Mouse (Mus musculus): Measurements from ENCODE around the gene Slc27a1.

The Slc27a1 gene

DNA sequence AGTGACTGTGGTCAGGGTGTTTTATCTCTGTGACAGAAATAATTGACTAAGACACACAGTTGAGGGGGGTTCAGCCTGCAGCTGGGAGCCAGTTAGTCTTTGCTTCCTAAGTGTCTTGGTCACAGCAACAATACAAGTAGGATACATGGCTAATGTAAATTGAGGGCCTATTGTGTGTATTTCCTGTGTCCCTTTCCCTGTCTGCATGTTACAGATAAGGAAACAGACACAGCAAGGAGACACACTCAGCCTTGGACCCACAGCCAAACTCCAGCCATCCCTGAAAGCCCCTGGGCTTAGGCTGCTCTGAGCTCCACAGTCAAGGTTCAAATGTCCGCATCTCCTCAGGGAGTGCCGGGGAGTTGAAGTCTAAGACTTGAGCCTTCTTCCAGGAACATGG, 14.0 kb upstream of the Slc27a1 start:
- WGBS = 89% methylated on average over 2 of the region's 2 CpGs

DNA sequence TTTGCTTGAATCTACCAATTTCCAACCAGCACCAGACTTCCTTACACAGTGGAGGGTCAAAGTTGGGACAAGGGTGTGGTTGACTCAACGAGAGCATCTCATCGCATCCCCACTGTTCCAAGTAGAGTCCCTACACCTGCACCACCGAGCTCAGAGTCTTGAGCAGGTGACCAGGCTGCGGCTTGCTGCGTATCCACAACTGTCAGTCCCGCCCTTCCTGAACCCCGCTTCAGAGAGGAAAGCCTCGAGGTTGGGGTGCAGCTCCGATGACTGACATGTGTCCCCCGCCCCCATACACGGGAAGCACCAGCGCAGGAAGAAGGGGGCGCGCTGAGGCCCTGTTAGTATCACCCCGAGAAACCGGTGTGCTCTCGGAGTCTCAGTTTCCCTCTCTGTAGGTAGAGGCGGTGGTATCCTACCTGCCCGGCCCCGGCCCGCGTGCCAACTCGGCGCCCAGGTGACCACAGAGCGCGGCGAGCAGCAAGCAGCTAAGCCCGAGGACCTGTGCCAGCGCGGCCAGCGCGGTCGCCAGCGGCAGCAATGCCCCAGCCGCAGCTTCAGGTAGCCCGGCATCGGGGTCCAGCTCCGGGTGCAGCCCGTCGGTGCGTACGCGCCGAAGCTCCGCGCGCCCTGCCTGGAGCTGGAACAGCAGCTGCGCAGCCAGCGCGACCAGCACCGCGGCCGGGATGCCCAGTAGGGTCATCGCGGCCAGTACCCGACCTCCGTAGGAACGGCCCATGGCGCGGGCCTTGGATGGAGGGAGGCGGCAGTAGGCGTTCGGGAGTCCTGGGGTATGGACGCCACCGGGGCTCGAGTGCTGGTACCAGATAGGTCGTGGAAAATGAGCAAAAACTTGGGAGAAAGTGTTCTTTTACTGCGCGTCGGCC, 10.4 kb upstream of the Slc27a1 start, which contains the start of gene Tmem221:
Gene Tmem221, minus strand, starts transcription at position 801 of the 887 bp plus-strand sequence.
- WGBS = 6% methylated on average over 70 of the region's 70 CpGs

- 8% methylated on average over 24 of the region's 24 CpGs for WGBS
Observed at GRCm38 (mm10) chr8:71558958-71559690, 9.6 kb upstream of the Slc27a1 start.

DNA sequence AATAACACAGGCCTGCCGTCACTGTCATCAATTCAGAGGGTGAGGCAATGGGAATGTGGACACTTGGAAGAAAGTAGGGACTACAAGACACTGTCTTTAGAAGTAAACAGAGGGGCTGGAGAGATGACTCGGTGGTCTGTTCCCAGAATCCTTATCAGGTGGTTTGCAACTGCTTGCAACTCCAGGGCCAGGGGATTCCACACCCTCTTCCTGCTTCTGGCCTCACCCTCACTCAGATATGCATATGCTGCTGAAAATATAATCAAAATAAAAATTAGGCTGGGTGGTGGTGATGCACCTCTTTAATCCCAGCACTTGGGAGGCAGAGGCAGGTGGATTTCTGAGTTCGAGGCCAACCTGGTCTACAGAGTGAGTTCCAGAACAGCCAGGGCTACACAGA, 8.6 kb upstream of the Slc27a1 start:
- WGBS = 89% methylated on average over 3 of the region's 3 CpGs

- WGBS = 86% methylated on average over 5 of the region's 5 CpGs
Observed at GRCm38 (mm10) chr8:71560765-71561164, 7.9 kb upstream of the Slc27a1 start.

GRCm38 (mm10) chr8:71561401-71561800, 7.3 kb upstream of the Slc27a1 start:
- WGBS = 15% methylated on average over 15 of the region's 15 CpGs

DNA sequence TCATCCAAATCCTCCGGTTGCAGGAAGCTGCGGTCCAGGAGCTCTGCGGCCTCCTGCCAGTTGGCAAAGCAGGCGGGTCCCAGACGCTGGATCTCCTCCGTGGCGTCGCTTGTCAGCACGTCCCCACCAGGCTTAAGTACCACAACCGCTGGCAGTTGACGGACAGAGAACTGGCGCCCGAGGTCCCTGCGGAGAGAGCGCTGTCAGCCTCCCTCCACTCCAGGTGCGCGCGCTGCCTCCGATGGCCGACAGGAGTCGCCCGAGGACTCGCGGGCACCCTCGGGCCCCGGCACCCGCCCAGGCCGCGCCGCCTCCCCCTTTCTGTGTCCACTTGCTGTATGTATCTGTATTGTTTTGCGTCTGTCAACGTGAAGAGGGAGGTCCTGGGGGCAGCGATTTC, 5.9 kb upstream of the Slc27a1 start:
- 1% methylated on average over 33 of the region's 33 CpGs for WGBS

DNA sequence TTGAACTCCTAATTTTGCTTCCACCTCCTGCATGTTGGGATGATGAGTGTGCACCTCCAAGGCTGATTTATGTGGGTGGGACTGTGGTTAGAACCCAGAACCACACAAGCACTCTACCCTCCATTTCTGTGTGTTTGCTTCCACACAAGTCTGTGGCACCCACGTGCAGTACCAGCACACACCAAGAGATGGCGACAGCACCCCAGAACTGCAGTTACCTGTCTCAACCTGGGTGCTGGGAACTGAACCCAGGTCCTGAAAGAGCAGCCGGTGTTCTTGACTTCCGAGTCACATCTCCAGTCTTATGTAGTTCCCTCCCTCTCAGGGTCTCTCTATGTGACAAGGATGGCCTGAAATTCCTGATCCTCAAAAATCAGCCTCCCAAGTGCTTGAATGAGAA, 4.7 kb upstream of the Slc27a1 start:
- 96% methylated on average over 4 of the region's 4 CpGs for WGBS

GRCm38 (mm10) chr8:71566501-71566900, 2.2 kb upstream of the Slc27a1 start, which contains the start of gene Nxnl1:
Gene Nxnl1, minus strand, starts transcription at chr8:71566601.
- whole genome bisulfite sequencing = 77% methylated on average over 3 of the region's 3 CpGs

DNA sequence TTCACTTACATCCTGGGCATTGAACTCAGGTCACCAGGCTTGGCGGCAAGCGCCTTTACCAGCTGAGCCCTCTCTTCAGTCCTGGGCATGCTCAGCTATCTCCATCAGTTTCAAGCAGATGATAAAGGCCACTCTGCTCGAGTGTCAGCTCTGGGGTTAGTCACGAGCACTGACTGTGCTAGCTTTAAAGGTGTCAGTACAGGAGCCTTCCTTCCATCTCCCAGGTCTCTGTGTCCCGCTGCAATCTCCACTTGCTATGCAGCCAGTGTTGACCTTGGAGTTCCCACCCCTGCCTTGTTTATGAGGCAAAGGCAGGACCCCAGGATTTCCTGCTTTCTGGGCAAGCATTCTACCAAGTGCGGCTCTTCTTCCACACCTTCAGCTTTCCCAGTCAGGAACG, 1.1 kb upstream of the Slc27a1 start:
- WGBS = 87% methylated on average over 7 of the region's 7 CpGs

DNA sequence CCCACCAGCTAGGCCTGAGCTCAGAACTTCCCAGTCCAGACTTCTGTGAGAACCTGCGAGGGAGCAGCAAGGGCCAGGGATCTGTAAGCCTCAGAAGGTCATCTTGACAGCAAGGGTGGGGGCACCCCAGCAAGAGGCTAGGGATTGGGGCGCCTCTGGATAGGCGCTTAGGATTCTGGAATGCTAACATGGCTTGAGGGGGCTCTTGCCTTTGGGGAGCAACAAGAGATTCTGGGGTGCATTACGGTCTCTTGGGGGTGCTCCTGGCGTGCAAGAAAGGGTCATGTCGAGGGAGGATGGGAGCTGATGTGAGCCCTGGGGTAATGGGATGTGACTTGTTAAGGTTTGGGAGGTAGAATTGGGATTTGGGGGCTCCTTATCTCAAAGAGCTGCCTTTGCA, 259 bp downstream of the Slc27a1 start:
- 36% methylated on average over 6 of the region's 6 CpGs for WGBS

DNA sequence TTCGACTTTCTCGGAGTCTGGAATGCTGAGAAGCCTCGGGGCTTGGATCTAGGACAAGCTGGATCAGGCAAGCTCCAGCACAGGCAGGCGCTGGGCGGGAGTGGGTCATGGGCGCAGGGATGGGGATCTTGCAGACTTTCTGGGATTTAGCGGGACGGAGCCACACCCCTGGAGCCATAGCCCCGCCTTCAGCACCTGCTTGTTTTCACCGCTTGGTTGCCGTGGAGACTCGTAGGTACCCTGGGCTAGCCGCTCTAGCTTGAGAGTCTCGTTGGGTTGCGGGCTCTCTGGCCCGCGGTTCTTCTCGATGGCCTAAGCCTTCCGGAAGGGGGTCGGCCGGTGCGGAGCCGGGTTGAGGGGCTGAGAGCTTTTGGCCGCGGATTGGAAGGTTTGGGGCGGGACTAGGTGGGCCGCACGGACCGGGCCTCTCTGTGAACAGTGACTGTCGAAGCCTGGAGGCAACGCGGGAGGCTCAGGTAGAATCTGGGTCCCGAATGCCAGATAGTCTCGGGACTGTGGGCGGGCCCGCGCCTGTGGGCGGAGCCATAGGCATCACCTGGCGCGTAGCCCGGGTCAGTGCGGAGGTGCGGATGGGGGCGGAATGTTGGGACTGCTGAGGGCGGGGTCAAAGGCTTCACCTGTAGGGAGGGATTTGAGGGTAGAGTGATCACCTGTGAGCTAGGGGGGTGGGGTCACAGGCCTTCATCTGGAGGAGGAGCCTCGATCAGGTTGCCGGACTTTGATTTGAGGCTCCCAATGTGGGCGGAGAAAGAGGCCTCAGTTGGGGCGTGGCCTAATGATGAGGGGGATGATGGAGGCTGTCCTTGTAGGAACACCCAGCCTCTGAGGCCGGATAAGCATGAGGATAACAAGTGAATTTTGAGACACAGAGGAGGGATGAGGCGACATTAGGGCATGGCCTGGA, 946 bp downstream of the Slc27a1 start:
- under 1% methylated on average over 51 of the region's 51 CpGs for WGBS

GRCm38 (mm10) chr8:71570291-71570954, 1.7 kb downstream of the Slc27a1 start:
- WGBS = under 1% methylated on average over 41 of the region's 41 CpGs

DNA sequence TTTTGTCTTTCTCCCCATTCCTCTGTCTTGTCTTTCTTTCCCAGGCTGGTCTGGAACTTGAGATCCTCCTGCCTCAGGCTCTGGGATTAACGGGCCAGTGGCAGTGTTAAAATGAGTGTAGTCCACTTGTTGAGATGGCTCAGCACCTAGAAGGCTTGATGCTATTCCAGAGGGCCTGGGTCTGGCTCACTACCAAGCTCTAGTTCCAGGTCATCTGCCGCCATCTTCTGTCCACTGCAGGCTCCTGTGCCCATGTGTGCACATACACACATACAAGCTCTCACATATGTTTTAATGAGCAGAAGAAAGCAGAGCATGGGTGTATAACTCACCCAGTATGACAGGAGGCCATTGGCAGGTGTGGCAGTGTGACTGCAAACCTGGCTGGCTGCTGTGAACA, 3.4 kb downstream of the Slc27a1 start:
- WGBS = 80% methylated on average over 2 of the region's 2 CpGs

DNA sequence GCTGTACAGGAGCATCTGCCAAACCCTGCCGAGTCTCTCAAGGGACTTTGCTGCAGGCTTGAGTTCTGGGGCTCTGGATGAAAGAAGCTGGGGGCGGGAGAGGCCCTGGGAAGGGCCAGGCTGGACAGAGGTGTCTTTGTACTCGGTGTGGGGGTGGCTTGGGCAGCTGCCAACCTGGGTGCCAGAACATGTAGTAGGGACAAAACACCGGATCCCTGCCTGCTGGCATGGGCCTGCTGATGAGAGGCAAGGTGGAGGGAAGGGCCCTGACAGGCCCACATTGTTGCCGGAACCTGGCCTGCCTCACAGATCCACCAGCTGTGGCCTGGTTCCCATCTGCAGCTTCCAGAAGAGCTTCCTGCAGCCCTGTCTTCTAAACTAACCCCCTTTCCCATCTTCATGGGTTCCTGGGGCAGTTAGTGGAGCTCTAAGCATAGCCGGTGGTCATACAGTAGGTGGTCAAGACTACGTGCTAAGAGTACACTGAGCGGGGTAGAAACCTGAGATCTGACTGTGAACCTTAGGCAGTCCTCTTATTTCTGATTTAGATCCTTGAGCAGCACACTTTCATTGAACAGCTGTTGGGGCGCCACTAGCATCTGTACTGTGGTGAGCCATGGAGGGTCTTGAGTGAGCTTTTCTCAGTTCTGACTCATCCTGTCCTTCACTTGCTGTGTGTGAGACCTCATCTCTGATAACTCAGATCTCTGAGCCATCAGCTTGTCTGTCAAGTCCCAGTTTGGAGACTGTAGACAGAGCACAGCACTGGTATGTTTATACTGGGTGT, 4.4 kb downstream of the Slc27a1 start:
- WGBS = 37% methylated on average over 9 of the region's 9 CpGs

DNA sequence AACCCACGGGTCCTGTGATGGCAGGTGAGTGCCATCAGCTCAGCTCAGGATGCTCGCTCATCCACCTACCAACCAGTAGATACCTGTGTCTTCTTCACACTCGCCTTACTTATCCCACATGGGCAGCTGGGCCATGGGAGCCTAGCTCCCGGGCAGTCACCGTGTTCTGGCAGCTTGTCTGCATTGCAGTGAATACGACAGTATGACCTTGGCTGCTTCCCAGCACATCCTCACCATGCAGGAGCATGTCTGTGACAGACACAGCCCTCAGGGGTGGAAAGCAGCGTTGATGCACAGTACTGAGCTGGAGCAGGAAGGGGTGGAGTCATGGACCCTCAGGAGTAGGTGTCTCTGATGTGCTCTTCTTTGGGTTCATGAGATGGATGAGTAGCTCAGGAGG, 5.7 kb downstream of the Slc27a1 start:
- 73% methylated on average over 7 of the region's 7 CpGs for WGBS

DNA sequence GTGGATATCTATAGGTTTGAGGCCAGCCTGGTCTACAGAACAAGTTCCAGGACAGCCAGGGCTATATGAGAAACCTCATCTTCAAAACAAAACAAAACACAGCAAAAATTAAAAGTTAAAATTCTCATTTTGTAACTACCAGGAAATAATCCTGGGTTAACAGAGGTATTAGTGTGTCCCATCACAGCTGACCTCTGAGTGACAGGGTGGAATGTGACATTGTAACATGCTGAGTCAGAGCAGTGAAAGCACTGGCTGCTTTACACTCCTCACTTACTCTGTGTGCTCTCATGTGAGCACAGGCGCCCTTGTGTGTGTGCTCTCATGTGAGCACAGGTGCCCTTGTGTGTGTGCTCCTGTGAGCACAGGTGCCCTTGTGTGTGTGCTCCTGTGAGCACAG, 6.3 kb downstream of the Slc27a1 start:
- 86% methylated on average over 1 of the region's 1 CpGs for WGBS

DNA sequence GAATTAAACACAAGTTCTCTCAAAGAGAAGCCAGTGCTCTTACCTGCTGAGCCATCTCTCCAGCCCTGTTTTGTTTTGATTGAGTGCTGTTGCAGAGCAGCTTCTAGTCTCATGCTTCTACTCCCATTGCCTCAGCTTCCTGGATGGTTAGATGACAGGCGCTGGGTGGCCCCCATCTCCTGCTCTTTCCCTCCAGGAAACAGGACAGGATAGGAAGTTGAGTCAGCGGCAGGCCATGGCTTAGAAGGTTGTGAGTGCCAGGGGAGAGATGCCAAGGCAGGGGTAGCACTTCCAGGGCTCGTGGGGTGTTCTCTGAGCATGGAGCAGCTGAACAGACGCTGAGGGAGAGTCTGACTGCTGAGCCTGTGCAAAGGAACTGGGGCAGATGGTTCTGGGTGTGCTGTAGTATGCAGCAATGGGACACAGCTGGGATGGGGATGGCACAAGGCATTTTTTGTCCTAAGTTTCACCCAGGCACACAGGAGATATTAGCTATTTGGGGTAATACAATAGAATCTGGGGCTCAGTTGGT, 9.2 kb downstream of the Slc27a1 start:
- 60% methylated on average over 4 of the region's 4 CpGs for WGBS

DNA sequence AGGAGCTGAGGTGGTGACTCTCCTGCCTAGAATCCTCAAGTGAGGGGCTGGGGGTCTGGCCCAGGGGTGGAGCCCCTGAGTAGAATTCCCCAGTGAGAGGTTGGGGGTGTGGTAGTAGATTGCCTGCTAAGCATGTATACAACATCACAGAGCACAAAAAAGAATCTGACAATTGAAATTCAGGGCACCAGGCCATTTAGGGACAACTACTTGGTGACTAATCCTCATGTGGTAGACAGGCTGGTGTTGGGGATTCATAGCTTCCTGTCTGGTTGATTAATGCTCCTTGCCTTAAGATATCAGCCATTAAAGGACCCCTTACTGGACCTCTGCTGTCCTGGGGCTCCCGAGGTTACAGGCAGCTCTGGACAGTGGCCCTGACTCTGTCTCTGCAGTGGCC, 10.3 kb downstream of the Slc27a1 start:
- 68% methylated on average over 1 of the region's 1 CpGs for WGBS

GRCm38 (mm10) chr8:71579476-71579875, 10.8 kb downstream of the Slc27a1 start:
- 77% methylated on average over 14 of the region's 14 CpGs for WGBS
